Mouse (Mus musculus): ENCODE data around the gene Mmp2.
"Not testable (repeated sequence)": the region's sequence is repeated elsewhere in the genome, so short reads cannot be mapped to it uniquely, and the experiment has no call there.

Mmp2 gene

GRCm38 (mm10) chr8:92838616-92839015, 11.5 kb downstream of the Mmp2 start:
- no peak for DNase-seq (ENCODE audit: low spot score in 2 of 2)

GRCm38 (mm10) chr8:92839161-92839560, 12.1 kb downstream of the Mmp2 start:
- no peak for DNase-seq (ENCODE audit: low spot score in 2 of 2)

DNA sequence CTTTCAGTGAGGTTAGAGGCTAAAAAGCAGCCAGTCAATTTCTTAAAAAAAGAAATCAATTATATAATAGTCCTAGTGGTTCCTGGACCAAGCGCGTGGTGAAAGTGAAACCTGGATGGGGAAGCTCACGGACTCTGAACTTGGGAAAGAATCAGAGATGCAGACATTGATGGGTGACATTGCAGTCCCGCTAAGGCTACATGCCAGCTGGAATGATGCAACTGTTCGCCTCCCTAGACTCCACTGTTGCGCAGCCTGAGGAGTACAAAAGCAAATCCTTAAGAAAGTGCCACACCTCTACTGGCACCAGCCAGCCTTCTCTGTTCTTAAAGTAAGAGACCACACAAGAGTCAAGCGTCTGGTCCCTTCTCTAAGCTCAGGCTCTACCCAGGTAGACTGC, 12.8 kb downstream of the Mmp2 start:
- DNase-seq (ENCODE audit: low spot score in 2 of 2) = no peak

- DNase-seq (ENCODE audit: low spot score in 2 of 2) = peak in 1 of 2 experiments; percentile 22
Observed at GRCm38 (mm10) chr8:92846684-92847083, 19.6 kb downstream of the Mmp2 start.

DNA sequence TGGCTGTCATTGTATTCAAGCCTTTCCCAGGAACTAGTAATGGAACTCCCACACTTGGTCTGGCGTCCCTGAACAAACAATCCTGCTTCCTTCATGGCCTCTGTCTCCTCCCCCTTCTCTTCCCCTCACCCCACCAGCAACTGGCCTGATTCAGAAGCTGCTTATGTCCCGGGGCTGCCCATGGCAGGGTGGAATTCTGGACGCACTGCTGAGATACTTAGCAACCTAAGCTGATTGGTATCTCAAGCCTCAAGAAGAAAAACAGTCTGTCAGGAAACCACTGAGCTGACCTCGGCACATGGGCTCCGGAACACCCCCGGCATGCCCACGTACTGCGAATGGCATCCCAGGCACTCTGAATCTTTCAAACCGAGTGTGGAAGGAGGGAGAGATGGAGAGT, 20.2 kb downstream of the Mmp2 start:
- peak in 1 of 2 experiments; percentile 12 for DNase-seq (ENCODE audit: low spot score in 2 of 2)

- DNase-seq (ENCODE audit: low spot score in 2 of 2) = no peak
Observed at GRCm38 (mm10) chr8:92849261-92849660, 22.2 kb downstream of the Mmp2 start.

GRCm38 (mm10) chr8:92850239-92850638, 23.1 kb downstream of the Mmp2 start:
- peak; percentile 66 to 75 for DNase-seq (ENCODE audit: low spot score in 2 of 2)

- DNase-seq (ENCODE audit: low spot score in 2 of 2) = no peak
Observed at GRCm38 (mm10) chr8:92851381-92851780, 24.3 kb downstream of the Mmp2 start.

- no peak for DNase-seq (ENCODE audit: low spot score in 2 of 2)
Observed at GRCm38 (mm10) chr8:92853188-92853983, 26.3 kb downstream of the Mmp2 start.

DNA sequence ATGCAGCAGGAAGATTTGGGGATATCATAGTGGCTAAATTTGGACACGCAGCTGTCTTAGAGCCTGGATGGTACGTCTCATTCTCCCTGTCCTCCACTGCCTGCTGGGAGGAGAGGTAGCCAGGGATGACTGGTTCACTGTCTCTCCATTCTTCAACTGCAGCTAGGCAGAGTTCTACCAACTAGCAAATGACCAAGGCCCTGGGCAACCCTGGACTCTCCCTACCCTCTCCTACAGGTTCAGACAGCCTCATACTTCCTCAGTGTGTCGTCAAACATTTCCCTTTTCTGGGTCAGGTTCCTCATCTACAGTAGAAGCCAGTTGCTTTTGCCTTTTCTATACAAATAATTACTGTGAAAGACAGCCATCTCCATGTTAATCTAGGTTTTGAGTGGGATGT, 27.6 kb downstream of the Mmp2 start:
- no peak for DNase-seq (ENCODE audit: low spot score in 2 of 2)

GRCm38 (mm10) chr8:92855171-92855894, 28.2 kb downstream of the Mmp2 start, which contains the start of gene Lpcat2:
TSS of gene Lpcat2 (plus strand) at chr8:92855339.
- peak; percentile 80 for DNase-seq (ENCODE audit: low spot score in 2 of 2)

DNA sequence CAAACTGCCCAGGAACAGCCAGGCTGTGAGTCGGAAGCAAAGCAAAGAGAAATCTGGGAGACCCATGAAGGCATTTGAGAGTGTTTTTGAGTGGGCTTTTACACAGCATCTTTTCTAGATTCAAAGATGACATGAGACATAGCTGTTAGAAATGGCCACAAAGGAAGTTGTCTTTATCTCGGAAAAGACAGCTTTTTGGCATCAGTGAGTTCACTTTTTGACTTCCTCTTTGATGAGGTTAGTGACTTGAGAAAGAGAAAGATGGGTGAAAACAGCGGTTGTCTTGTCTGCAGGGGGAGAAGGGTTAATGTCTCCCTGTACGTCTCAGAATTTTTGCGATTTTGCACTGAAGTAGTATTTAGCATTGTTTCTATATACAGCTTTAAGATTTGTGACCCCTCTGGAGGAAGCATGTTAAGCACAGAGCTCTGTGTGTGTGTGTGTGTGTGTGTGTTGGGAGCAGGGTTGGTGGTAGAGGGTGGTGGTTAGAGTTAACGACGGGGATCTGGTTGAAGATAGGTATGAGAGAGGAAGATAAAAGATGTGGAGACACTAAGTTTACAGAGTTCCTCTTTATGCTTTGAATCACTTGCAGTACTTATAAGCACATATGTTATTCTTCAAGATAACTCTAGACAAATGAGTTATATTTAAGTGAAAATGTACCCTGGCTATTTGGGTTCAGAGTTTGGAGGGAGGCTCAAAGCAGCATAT, 29.3 kb downstream of the Mmp2 start:
- DNase-seq (ENCODE audit: low spot score in 2 of 2) = no peak

DNA sequence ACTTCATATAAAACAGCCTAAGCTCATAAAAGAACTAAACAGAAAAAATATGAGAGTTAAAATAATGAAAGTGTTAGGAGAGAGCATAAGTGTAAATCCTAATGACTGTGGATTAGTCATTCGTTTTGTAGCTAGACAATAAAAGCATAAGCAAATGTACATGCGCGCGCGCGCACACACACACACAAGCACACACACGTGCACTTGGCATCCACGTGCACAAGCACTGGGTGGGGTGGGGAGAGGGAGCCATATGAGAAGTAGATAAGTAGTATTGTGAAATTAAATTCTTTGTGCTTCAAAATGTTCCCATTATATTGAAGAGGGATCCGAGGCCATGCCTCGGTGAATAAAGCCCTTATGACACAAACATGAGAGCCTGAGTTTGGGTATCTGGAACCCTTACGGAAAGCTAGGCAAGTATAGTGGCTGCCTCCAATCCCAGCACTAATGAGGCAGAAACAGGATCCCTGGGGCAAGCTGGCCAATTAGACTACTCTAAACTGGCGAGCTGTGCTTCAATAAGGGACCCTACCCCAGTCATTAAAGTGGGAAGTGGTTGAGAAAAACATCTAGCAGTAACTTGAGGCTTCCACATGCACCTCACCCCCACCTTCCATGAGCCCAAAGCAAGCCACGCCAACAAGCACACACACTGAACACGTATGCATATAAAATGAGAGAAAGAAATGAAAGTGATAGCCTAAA, 31.5 kb downstream of the Mmp2 start:
- no peak for DNase-seq (ENCODE audit: low spot score in 2 of 2)

DNA sequence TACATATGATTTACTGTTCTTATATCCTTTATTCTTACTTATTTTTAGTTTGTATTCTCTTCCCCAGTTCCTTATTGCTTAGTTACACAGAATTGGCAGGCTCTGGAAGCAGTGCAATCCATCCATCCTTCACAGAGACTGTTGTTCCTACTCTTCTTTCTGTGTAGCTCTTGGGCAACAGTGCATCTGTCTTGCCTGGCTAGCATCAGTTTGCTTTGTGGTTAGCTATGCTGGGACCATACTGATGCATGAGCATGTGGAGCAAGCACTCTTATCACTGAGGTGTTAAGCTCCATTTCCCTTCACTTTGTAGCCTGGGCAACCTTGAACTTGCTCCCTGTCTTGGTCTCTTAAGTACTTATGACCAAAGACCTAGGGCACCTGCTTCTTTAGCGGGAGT, 34.9 kb downstream of the Mmp2 start:
- DNase-seq (ENCODE audit: low spot score in 2 of 2) = no peak

- no peak for DNase-seq (ENCODE audit: low spot score in 2 of 2)
Observed at GRCm38 (mm10) chr8:92870281-92870680, 43.2 kb downstream of the Mmp2 start.

DNA sequence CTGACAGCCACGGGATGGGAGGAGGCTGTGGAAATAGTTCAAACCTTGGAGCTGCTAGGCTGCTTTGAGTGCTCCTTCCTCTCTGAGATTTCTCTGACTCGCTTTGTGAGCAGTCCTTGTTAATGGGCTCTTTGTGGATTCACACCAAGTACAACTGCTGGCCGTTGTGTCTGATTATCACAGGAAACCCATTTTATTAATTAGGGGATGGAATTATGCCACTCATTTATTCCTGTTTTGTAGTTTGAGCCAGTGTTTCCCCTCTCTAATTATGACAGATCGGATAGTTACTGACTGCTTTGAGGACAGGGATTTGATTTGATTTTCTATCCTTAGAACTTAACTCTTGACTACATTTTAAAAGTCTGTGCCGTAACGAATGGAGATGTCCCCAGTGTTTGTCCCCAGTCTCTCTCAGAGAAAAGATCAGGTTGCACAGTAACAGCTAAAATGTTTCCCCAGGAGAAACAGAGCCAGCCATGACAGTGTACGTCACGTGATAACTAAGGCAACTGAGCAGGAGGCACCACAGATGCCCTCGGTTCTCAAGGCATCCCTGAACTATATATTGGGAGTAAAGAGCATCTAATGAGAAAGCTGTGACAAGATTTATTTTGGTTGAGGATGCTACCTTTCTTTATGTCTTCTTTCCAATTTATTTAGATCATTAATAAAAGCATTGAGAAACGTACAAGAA, 45.1 kb downstream of the Mmp2 start:
- no peak for DNase-seq (ENCODE audit: low spot score in 2 of 2)

GRCm38 (mm10) chr8:92875795-92876194, 48.7 kb downstream of the Mmp2 start:
- no peak for DNase-seq (ENCODE audit: low spot score in 2 of 2)

DNA sequence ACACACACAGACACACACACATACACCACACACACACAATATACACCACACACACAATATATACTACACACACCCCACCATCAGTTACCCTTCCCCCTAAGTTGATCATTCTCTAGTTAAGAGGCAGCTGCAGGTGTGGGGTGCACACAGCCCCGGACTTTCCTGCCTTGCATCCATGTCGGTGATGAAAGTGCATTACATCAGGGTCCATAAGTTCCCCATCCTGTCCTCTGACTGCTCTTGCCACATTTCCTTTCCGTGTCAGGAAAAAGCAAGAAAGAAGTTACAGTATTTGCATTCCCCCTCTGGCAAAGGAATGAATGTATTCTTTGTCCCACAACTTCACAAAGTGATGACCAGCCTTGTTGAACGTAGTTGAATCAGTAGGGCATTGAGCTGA, 54.2 kb downstream of the Mmp2 start:
- DNase-seq (ENCODE audit: low spot score in 2 of 2) = no peak

- peak in 1 of 2 experiments; percentile 15 for DNase-seq (ENCODE audit: low spot score in 2 of 2)
Observed at GRCm38 (mm10) chr8:92883771-92884170, 56.7 kb downstream of the Mmp2 start.

DNA sequence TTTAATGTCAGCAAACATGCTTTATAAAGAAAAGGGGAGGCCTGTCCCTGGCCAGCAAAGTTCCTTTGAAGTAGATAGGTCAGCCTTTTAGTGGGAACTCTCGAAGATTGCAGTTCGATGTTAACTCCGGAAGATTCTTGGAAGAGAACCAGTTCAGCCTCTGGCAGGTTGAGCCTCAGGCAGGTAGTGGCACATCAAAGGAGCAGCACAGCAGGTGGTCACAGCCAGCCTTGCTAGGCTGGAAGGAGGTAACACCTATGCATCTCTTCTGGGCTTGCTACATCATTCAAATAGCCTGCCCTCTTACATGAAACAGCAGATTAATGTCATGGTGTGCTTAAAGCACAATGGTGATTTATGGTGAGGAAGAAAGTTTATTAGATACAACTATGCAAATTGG, 65.1 kb downstream of the Mmp2 start:
- DNase-seq (ENCODE audit: low spot score in 2 of 2) = not testable (repeated sequence)

GRCm38 (mm10) chr8:92893870-92894269, 66.8 kb downstream of the Mmp2 start:
- no peak for DNase-seq (ENCODE audit: low spot score in 2 of 2)

Data from frontal cortex, postnatal 36 days (tissue).